Comparison of ENCODE assay signal across 8 mouse cellular contexts in genomic region chr15:79946022-79946421, GRCm38 (mm10). TPM values are rescaled to one million over a fixed set of nuclear protein-coding genes. Genes with fewer than 3 reads are reported as not detected.
DNase-seq lines count a peak whose midpoint lies in the region; ATAC-seq and TF ChIP-seq lines count a peak whose summit lies in the region.

No protein-coding gene starts in this region.

- WGBS in forebrain, postnatal 0 days: 16% methylated on average over 4 of the region's 4 CpGs
- 8% methylated on average over 4 of the region's 4 CpGs for WGBS in lung, embryonic 14.5 days
- 18% methylated on average over 4 of the region's 4 CpGs for WGBS in thymus, adult 2 months

- H3K27me3 ChIP-seq in forebrain, postnatal 0 days (ENCODE audit: insufficient read depth, low read length): no peaks in the 10 kb centered on the region
- no peaks in the 10 kb centered on the region for H3K27me3 ChIP-seq in lung, embryonic 14.5 days (ENCODE audit: insufficient read depth, low read length)
- no peaks in the 10 kb centered on the region for H3K27me3 ChIP-seq in thymus, adult 2 months (ENCODE audit: control insufficient read depth, insufficient read depth, low read length)

- no peak overlapping the region for H3K4me2 ChIP-seq in forebrain, postnatal 0 days (ENCODE audit: low read depth)
- H3K4me2 ChIP-seq in lung, embryonic 14.5 days: no peak overlapping the region

- peak; percentile 92 for DNase-seq in ES-CJ7 (ENCODE audit: low read depth, low spot score)
- DNase-seq in cerebellum, adult 18-20 months: peak; percentile 83 to 89
- DNase-seq in forebrain, postnatal 0 days: peak; percentile 93
- peak; percentile 78 to 88 for DNase-seq in layer of hippocampus, adult 8-10 months (ENCODE audit: low spot score in 2 of 2)
- peak; percentile 97 for DNase-seq in lung, embryonic 14.5 days
- peak; percentile 73 for DNase-seq in ovary, adult 18-20 months (ENCODE audit: low spot score)
- peak; percentile 86 for DNase-seq in thymus, adult 2 months

- no peaks in the 10 kb centered on the region for H3K36me3 ChIP-seq in forebrain, postnatal 0 days (ENCODE audit: insufficient read depth)
- H3K36me3 ChIP-seq in lung, embryonic 14.5 days (ENCODE audit: insufficient read depth): no peaks in the 10 kb centered on the region
- H3K36me3 ChIP-seq in thymus, adult 2 months (ENCODE audit: control insufficient read depth, insufficient read depth, low read length): no peaks in the 10 kb centered on the region

- TF ChIP-seq CTCF in forebrain, postnatal 0 days (IDR thresholded peaks at IDR 0.05; ENCODE audit: low read depth): peak; percentile 97
- TF ChIP-seq CTCF in lung, embryonic 14.5 days (IDR thresholded peaks at IDR 0.05; ENCODE audit: low read depth): peak; percentile 99
- peak; percentile 93 for TF ChIP-seq CTCF in thymus, adult 2 months (IDR thresholded peaks at IDR 0.05; ENCODE audit: borderline replicate concordance, control insufficient read depth, extremely low read depth, insufficient read depth, low read length, poor library complexity)

- no peak for TF ChIP-seq POLR2A in thymus, adult 2 months (IDR thresholded peaks at IDR 0.05; ENCODE audit: control insufficient read depth, extremely low read depth, insufficient read depth, low read length, poor library complexity)

- H3K4me1 ChIP-seq in forebrain, postnatal 0 days (ENCODE audit: insufficient read depth): peaks cover 7% of the 10 kb centered on the region
- H3K4me1 ChIP-seq in lung, embryonic 14.5 days (ENCODE audit: insufficient read depth): peaks cover 10% of the 10 kb centered on the region
- H3K4me1 ChIP-seq in thymus, adult 2 months (replicated peaks; ENCODE audit: control insufficient read depth, insufficient read depth, low read length): peaks cover 13% of the 10 kb centered on the region

- ATAC-seq in forebrain, postnatal 0 days: peak; percentile 76
- ATAC-seq in hematopoietic stem cell, adult 5-6 weeks (replicated peaks in 1 of 2; ENCODE audit: insufficient read depth in 1 of 2, low FRiP score in 2 of 2, low TSS enrichment in 1 of 2, low read depth in 1 of 2, poor library complexity in 2 of 2, severe bottlenecking in 2 of 2): peak; percentile 75 to 80; a peak in 3 of 4 replicates
- ATAC-seq in lung, embryonic 14.5 days (ENCODE audit: insufficient read depth): peak; percentile 76

- H3K4me3 ChIP-seq in forebrain, postnatal 0 days (ENCODE audit: low read depth, low read length): no peak overlapping the region
- H3K4me3 ChIP-seq in lung, embryonic 14.5 days (ENCODE audit: low read depth, low read length): no peak overlapping the region
- H3K4me3 ChIP-seq in thymus, adult 2 months (ENCODE audit: control insufficient read depth, insufficient read depth, low read length): no peak overlapping the region

- H3K9ac ChIP-seq in forebrain, postnatal 0 days: no peak overlapping the region
- H3K9ac ChIP-seq in lung, embryonic 14.5 days: no peak overlapping the region

- H3K27ac ChIP-seq in forebrain, postnatal 0 days (ENCODE audit: low read depth, low read length): no peak overlapping the region; the same call in 1 of the 2 replicates
- H3K27ac ChIP-seq in lung, embryonic 14.5 days (ENCODE audit: low read depth): no peak overlapping the region
- no peak overlapping the region for H3K27ac ChIP-seq in thymus, adult 2 months (ENCODE audit: control insufficient read depth, insufficient read depth, low read length)

- no peaks in the 10 kb centered on the region for H3K9me3 ChIP-seq in forebrain, postnatal 0 days (ENCODE audit: low read length)
- no peaks in the 10 kb centered on the region for H3K9me3 ChIP-seq in lung, embryonic 14.5 days (ENCODE audit: low read depth, low read length)

RNA-seq across cellular contexts. Expression of gene Cbx7, which starts 24.9 kb away (rescaled TPM):
- 6.4 and 11.1 TPM in 2 replicates for total RNA-seq in forebrain, postnatal 0 days (2014; rRNA removed)
- polyA plus RNA-seq in forebrain, postnatal 0 days (2015; fragmentation: Nextera tagmentation; extraction: Ambion mirVana): 2.4 and 3.1 TPM in 2 replicates
- 12.6 TPM in 2 replicates for total RNA-seq in hematopoietic stem cell, adult 5-6 weeks (2017)
- total RNA-seq in layer of hippocampus, adult 8-10 months (2022): 10 to 100 TPM; 46.0 to 62.9 (median 52.2) TPM
- 2.3 TPM in 2 replicates for polyA plus RNA-seq in lung, embryonic 14.5 days (2014; fragmentation: Nextera tagmentation; extraction: Ambion mirVana)
- 61.9 and 72.6 TPM in 2 replicates for polyA plus RNA-seq in thymus, adult 2 months (2012; rRNA removed)

RNA-seq across cellular contexts. Expression of gene Apobec3, which starts 54.6 kb away (rescaled TPM):
- 4.0 and 5.3 TPM in 2 replicates for total RNA-seq in forebrain, postnatal 0 days (2014; rRNA removed)
- 3.1 and 3.6 TPM in 2 replicates for polyA plus RNA-seq in forebrain, postnatal 0 days (2015; fragmentation: Nextera tagmentation; extraction: Ambion mirVana)
- total RNA-seq in hematopoietic stem cell, adult 5-6 weeks (2017): 189 and 226 TPM in 2 replicates
- total RNA-seq in layer of hippocampus, adult 8-10 months (2022): 10 to 100 TPM in 2 of 4 experiments, 1 to 10 TPM in 2; 5.3 to 11.9 (median 8.3) TPM
- 19.8 and 23.2 TPM in 2 replicates for polyA plus RNA-seq in lung, embryonic 14.5 days (2014; fragmentation: Nextera tagmentation; extraction: Ambion mirVana)
- polyA plus RNA-seq in thymus, adult 2 months (2012; rRNA removed): 92.3 and 98.5 TPM in 2 replicates

Comparison
In these comparisons a context has a peak if more than half of its experiments do, and no peak if none do; other contexts are left out.
1. RNA of gene Apobec3, which starts 54.6 kb away (total RNA-seq): 189 to 226 TPM in hematopoietic stem cell, adult 5-6 weeks; 5.3 to 11.9 TPM in layer of hippocampus, adult 8-10 months and 4.0 to 5.3 TPM in forebrain, postnatal 0 days; every median in the first group is over 10 times any median in the second.
2. Peak in every context shown above with its lines, with median percentiles within 50 percentile points of each other: DNase-seq, ATAC-seq and CTCF ChIP-seq.